Mouse (Mus musculus) heart, embryonic 15.5 days (tissue): Measurements from ENCODE around the gene Lingo3. TPM values are rescaled to one million over a fixed set of nuclear protein-coding genes. Genes with fewer than 3 reads are reported as not detected.

Source experiments
- ATAC-seq: fragments of 200-750 bp; cut with Nextera tagmentation; replicated peaks from 2 replicates; pipeline ENCODE4 v1.8.0; 2017; ENCODE audit warnings: low read depth, moderate TSS enrichment; ENCODE audit not compliant: insufficient number of reproducible peaks, insufficient read depth, low FRiP score
- H3K27ac ChIP-seq: fragments of 300-500 bp; sonication (generic); 2 replicates; pipeline ENCODE4 v1.5.1; 2015; ENCODE audit warnings: mild to moderate bottlenecking, inconsistent platforms
- H3K27me3 ChIP-seq: fragments of 300-500 bp; sonication (generic); 2 replicates; pipeline ENCODE4 v1.6.1; 2015; ENCODE audit warnings: inconsistent platforms
- H3K36me3 ChIP-seq: fragments of 300-500 bp; sonication (generic); 2 replicates; pipeline ENCODE4 v1.6.1; 2015; ENCODE audit warnings: mild to moderate bottlenecking, inconsistent platforms
- H3K4me1 ChIP-seq: fragments of 300-500 bp; sonication (generic); replicated peaks from 2 replicates; pipeline ENCODE4 v1.6.1; 2015; ENCODE audit warnings: inconsistent platforms
- H3K4me2 ChIP-seq: fragments of 300-500 bp; sonication (generic); 2 replicates; pipeline ENCODE4 v1.6.1; 2015; ENCODE audit warnings: inconsistent platforms, mild to moderate bottlenecking, moderate library complexity
- H3K4me3 ChIP-seq: fragments of 300-500 bp; sonication (generic); 2 replicates; pipeline ENCODE4 v1.5.1; 2015; ENCODE audit warnings: mild to moderate bottlenecking, inconsistent platforms
- H3K9ac ChIP-seq: fragments of 300-500 bp; sonication (generic); 2 replicates; pipeline ENCODE4 v1.6.1; 2015; ENCODE audit warnings: mild to moderate bottlenecking, inconsistent platforms
- H3K9me3 ChIP-seq: fragments of 300-500 bp; sonication (generic); replicated peaks from 2 replicates; pipeline ENCODE4 v1.6.1; 2016; ENCODE audit warnings: inconsistent platforms
- WGBS: fragments of 180-500 bp; shearing (Covaris S2); methylation state at CpG from one replicate; pipeline ENCODE4 v1.1.7; 2015; ENCODE audit warnings: mixed read lengths; 5-methylcytosine and 5-hydroxymethylcytosine counted together
- polyA plus RNA-seq: library from polyadenylated mRNA; unstranded; fragments of >200 nt; fragmentation: Nextera tagmentation; extraction: Ambion mirVana; gene quantifications from 2 replicates; pipeline ENCODE4 v1.2.1, GENCODE M21; 2015

The Lingo3 gene
- polyA plus RNA-seq, 1 experiment from 2014 or later, result 0.43 TPM

DNA sequence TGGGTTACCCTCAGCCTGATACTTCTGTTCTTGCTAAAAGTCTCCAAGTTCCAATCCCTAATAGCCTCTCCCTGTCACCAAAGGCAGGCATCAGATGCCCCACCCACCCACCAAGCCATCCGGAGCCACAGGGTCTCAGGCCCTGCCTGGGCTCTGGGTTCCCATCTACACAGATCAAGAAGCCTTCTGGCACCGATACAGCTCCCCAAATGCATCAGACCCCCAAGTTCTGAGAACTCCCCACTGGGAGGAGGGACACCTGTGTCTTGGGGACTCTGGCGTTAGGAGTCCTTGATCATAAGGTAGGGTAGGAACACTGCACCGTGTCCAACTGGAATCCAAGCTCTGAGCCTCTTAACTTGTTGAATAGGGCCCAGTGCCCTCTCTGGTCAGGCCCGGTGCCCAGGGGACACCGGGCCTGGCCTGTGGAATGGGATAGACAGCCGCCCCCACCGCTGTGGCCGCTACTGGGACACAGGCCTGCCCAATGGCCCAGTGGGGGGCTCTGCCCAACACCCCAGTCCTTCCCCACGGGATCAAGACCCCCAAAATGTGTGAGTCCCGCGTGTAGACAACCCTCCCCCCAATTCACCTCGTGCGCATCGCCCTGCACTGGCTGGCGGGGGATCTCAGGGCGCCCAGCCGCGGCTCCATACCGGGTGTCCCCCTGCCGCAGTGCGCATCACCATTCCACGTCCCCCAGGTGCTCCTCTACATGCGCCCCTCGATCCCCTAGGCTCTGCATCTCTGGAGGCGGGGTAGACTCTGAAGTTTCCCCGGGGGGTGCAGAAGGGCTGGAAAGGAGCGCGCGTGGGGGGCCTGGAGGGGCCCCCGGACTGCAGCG lies 530 bp downstream of the Lingo3 start:
- H3K9ac ChIP-seq, result peak overlapping the region; percentile 41; the same call in 1 of the 2 replicates
- H3K4me1 ChIP-seq, result peaks cover 28% of the 10 kb centered on the region
- ATAC-seq, result no peak
- H3K4me2 ChIP-seq, result peak overlapping the region; percentile 85
- H3K4me3 ChIP-seq, result peak overlapping the region; percentile 50
- no peak overlapping the region for H3K27ac ChIP-seq
- H3K27me3 ChIP-seq, result peaks cover 50% of the 10 kb centered on the region
- 10% methylated on average over 32 of the region's 32 CpGs for WGBS
- H3K36me3 ChIP-seq, result no peaks in the 10 kb centered on the region
- H3K9me3 ChIP-seq, result no peaks in the 10 kb centered on the region

DNA sequence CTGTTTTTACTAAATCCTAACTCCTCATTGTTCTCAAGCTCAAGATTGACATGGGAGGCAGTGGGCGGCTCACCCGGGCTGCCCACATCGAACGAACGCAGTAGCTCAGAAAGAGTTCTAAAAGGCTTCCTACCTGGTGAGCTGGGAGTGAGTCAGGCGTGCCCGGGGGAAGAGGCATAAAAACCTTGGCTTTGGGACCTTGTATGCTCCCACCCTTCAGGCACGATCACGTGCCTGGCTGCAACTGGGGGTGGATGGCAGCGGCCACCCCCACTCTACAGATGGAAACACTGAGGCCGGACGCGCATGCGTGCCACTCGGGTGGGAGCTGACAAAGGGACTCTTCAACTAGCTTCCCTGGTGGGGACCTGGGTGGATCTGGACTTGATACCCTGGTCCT lies 1.5 kb downstream of the Lingo3 start:
- Histone ChIP-seq H3K4me3 (no peak overlapping the region), H3K4me1 (peaks cover 36% of the 10 kb centered on the region), H3K27me3 (peaks cover 50% of the 10 kb centered on the region), H3K27ac (no peak overlapping the region), H3K4me2 (no peak overlapping the region), H3K9ac (no peak overlapping the region), H3K36me3 (no peaks in the 10 kb centered on the region), H3K9me3 (no peaks in the 10 kb centered on the region)
- WGBS, result 78% methylated on average over 15 of the region's 15 CpGs
- no peak for ATAC-seq

DNA sequence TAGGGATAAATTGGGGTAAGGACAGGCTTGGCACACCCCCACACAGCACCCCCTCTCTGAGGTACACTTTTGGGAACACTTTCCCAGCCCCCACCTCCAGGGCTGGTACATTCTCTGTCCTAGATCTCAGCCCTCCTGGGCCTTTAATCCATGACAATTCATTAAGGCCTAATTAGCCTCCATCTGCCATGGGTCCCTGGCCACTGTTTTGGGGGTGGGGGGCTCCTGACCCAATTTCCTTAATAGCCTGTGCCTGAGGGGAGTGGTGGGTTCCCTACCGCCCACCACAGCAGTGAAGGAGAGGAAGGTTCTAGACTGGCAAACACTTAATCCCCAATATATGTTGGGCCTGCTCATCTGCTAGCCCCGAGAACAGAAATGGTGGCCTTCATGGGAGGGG lies 2.2 kb downstream of the Lingo3 start:
- Histone ChIP-seq H3K27me3 (peaks cover 55% of the 10 kb centered on the region), H3K4me2 (no peak overlapping the region), H3K9ac (no peak overlapping the region), H3K36me3 (no peaks in the 10 kb centered on the region), H3K4me1 (peaks cover 42% of the 10 kb centered on the region), H3K27ac (no peak overlapping the region), H3K9me3 (no peaks in the 10 kb centered on the region), H3K4me3 (no peak overlapping the region)
- no peak for ATAC-seq
- WGBS, result 75% methylated on average over 2 of the region's 2 CpGs

DNA sequence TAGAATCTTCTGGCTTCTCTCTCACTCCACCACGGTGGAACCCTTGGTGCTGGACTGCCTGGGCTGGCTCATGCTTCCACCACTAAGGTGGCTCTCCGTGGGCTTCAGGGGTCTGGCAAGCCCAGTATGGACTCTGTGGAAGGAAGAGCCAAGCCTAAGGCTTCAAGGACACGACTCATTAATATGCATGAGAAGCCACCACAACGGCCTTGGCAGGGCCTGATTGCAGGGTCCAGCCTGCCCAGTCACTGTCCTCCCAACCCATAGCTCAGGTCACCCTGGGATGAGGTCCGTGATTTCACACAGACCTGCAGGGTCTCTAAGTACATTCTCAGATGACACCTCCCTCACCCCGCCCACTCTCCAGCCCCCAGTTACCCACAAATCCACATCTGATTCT lies 4.0 kb downstream of the Lingo3 start:
- Histone ChIP-seq H3K36me3 (no peaks in the 10 kb centered on the region), H3K4me3 (no peak overlapping the region), H3K4me1 (peaks cover 42% of the 10 kb centered on the region), H3K4me2 (no peak overlapping the region), H3K27me3 (peaks cover 63% of the 10 kb centered on the region), H3K9ac (no peak overlapping the region), H3K9me3 (no peaks in the 10 kb centered on the region), H3K27ac (no peak overlapping the region)
- ATAC-seq, result no peak
- WGBS, result 60% methylated on average over 6 of the region's 6 CpGs

DNA sequence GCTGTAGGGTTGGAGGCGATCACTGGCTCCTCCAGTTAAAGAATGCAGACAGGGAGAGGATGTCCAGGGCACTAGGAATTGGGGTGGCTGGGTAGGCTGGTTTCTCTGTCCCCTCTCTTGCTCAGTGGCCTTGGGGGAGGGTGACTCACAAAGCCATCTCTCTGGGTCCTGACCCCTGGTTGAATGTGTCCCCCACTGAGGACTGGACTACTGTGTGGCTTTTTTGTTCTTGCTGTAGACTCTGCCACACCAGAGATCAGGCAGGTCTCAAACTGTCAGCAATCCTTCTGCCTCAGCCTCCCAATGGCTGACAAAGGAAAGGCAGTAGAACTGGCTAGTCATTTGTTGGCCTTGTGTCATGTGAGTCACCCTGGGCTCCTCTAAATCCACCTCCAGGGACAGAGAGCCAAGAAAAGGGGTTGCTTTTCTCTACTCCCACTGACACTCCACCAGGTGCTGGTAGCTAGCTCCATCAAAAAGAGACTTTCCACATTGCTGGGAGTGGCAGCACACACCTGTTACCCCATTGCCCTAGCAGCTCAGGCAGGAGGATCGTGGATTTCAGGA lies 5.4 kb downstream of the Lingo3 start:
- H3K36me3 ChIP-seq, result no peaks in the 10 kb centered on the region
- H3K4me2 ChIP-seq, result no peak overlapping the region
- no peak overlapping the region for H3K4me3 ChIP-seq
- 58% methylated on average over 2 of the region's 2 CpGs for WGBS
- H3K9ac ChIP-seq, result no peak overlapping the region
- H3K27ac ChIP-seq, result peak overlapping the region; percentile 69
- peak; percentile 14; the same call in 1 of the 2 replicates for ATAC-seq
- peaks cover 63% of the 10 kb centered on the region for H3K27me3 ChIP-seq
- peaks cover 33% of the 10 kb centered on the region for H3K4me1 ChIP-seq
- H3K9me3 ChIP-seq, result no peaks in the 10 kb centered on the region

DNA sequence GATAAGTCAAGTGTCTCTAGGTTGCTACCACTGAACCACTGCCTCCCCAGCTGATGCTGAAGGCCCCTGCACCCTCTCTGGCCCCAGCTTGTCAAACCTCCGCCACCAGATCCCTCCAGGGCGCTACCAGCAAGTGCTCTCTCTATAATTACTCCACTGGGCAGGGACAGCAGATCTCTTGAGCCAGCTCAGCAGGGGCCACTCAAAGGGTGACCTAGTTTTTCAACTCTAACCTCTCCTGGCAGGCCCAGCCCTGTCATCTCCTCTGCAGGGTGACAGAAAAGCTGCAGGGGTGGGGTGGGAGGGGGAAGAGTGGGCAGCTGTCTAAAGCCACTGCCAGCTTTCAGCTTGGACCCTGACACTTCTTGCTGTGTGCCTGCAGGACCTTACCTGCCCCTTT lies 6.0 kb downstream of the Lingo3 start:
- H3K27ac ChIP-seq, result peak overlapping the region; percentile 69
- WGBS, result 18% methylated on average over 2 of the region's 2 CpGs
- peaks cover 31% of the 10 kb centered on the region for H3K4me1 ChIP-seq
- peak; percentile 64; the same call in 1 of the 2 replicates for ATAC-seq
- no peak overlapping the region for H3K4me2 ChIP-seq
- H3K27me3 ChIP-seq, result peaks cover 59% of the 10 kb centered on the region
- no peak overlapping the region for H3K4me3 ChIP-seq
- H3K9ac ChIP-seq, result no peak overlapping the region
- no peaks in the 10 kb centered on the region for H3K9me3 ChIP-seq
- no peaks in the 10 kb centered on the region for H3K36me3 ChIP-seq

DNA sequence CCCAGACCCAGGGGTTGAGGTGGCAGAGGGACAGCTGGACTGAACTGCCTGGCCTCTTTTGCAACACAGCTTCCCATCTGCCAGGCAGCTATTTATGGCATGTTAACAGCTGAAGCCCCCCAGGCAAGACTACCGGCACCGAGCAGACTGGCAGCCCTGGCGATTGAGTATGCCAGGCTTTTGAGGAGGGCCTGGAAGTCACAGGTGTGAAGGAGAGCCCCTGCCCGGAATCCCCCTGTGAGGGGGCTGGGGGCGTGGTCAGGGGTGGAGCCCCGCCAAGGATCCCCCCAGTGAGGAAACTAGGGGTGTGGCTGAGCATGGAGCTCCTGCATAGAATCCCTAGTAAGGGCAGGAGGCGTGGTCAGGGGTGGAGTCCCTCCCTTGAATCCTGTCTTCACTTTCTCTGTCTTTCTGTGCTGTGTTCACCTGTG lies 6.9 kb downstream of the Lingo3 start:
- Histone ChIP-seq H3K9me3 (no peaks in the 10 kb centered on the region), H3K27me3 (peaks cover 51% of the 10 kb centered on the region), H3K36me3 (no peaks in the 10 kb centered on the region), H3K9ac (no peak overlapping the region), H3K4me2 (peak overlapping the region; percentile 15; the same call in 1 of the 2 replicates), H3K27ac (no peak overlapping the region), H3K4me3 (no peak overlapping the region), H3K4me1 (peaks cover 31% of the 10 kb centered on the region)
- 36% methylated on average over 7 of the region's 7 CpGs for WGBS
- no peak for ATAC-seq

DNA sequence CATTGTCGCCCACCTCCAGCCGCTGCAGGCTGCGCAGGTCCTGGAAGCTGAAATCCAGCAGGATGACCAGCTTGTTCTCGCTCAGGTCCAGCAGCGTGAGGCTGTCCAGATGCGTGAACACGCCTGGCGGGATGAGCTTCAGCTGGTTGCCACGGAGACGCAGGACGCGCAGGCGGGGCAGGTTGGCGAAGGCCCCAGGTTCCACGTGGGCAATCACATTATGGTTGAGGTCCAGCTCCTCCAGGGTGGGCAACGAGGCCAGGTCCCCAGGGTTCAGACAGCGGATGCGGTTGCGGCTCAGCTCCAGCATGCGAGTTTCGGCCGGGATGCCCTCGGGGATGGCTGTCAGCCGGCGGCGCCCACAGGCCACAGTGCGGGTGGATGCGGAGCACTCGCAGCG lies 8.2 kb downstream of the Lingo3 start:
- no peak overlapping the region for H3K4me3 ChIP-seq
- no peak for ATAC-seq

DNA sequence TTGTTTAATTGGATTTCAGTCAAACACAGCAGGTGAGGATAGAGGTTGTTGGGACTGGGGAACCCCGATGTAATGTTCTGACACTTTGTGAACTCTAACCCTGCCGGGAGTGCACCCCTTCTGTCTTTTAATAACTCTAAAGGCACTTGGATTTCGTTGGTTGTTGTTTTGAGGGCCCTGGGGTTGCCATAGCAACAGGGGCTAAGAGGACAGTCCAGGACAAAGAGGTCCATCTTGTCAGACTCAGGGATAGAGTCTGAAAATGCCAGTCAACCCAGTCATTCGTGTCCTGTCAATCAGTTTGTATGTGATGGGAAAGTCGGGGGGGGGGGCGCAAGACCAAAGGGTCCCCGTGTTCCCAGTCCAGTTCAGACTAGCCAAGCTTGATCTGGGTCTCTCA lies 11.0 kb downstream of the Lingo3 start:
- H3K4me2 ChIP-seq, result no peak overlapping the region
- no peak for ATAC-seq
- WGBS, result 66% methylated on average over 7 of the region's 7 CpGs
- H3K27ac ChIP-seq, result no peak overlapping the region
- H3K4me3 ChIP-seq, result no peak overlapping the region
- peaks cover 19% of the 10 kb centered on the region for H3K36me3 ChIP-seq
- no peak overlapping the region for H3K9ac ChIP-seq
- no peaks in the 10 kb centered on the region for H3K9me3 ChIP-seq
- peaks cover 54% of the 10 kb centered on the region for H3K4me1 ChIP-seq
- peaks cover 40% of the 10 kb centered on the region for H3K27me3 ChIP-seq

More for the DNA sequence above, 8.2 kb downstream of the Lingo3 start:
- Histone ChIP-seq H3K27ac (no peak overlapping the region), H3K36me3 (peaks cover 5% of the 10 kb centered on the region; the same call in 1 of the 2 replicates), H3K9ac (no peak overlapping the region), H3K9me3 (no peaks in the 10 kb centered on the region), H3K4me1 (peaks cover 40% of the 10 kb centered on the region), H3K4me2 (no peak overlapping the region), H3K27me3 (peaks cover 42% of the 10 kb centered on the region)
- whole genome bisulfite sequencing, result 57% methylated on average over 30 of the region's 30 CpGs

DNA sequence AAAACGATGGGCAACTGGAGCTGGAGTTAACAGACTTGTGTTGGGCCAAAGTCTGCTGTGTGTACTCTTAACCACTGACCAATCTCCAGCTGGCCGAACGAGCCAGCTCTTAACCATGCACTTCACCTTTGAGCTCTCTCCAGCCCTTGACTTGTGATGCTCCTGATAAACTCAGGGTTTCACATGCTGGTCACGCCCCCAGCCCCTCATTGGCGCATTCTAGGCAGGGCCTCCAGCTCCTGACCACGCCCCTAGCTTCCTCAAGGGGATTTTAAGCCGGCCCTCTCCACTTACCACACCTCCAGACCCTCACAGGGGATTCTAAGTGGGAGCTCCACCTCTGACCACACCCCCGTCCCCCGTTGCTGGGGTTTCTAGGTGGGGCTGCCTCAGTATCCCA lies 12.7 kb downstream of the Lingo3 start:
- H3K9ac ChIP-seq, result no peak overlapping the region
- no peaks in the 10 kb centered on the region for H3K9me3 ChIP-seq
- no peak overlapping the region for H3K4me2 ChIP-seq
- peaks cover 47% of the 10 kb centered on the region for H3K4me1 ChIP-seq
- no peak for ATAC-seq
- 9% methylated on average over 9 of the region's 9 CpGs for WGBS
- H3K4me3 ChIP-seq, result no peak overlapping the region
- H3K27me3 ChIP-seq, result peaks cover 30% of the 10 kb centered on the region
- peaks cover 19% of the 10 kb centered on the region for H3K36me3 ChIP-seq
- H3K27ac ChIP-seq, result no peak overlapping the region

DNA sequence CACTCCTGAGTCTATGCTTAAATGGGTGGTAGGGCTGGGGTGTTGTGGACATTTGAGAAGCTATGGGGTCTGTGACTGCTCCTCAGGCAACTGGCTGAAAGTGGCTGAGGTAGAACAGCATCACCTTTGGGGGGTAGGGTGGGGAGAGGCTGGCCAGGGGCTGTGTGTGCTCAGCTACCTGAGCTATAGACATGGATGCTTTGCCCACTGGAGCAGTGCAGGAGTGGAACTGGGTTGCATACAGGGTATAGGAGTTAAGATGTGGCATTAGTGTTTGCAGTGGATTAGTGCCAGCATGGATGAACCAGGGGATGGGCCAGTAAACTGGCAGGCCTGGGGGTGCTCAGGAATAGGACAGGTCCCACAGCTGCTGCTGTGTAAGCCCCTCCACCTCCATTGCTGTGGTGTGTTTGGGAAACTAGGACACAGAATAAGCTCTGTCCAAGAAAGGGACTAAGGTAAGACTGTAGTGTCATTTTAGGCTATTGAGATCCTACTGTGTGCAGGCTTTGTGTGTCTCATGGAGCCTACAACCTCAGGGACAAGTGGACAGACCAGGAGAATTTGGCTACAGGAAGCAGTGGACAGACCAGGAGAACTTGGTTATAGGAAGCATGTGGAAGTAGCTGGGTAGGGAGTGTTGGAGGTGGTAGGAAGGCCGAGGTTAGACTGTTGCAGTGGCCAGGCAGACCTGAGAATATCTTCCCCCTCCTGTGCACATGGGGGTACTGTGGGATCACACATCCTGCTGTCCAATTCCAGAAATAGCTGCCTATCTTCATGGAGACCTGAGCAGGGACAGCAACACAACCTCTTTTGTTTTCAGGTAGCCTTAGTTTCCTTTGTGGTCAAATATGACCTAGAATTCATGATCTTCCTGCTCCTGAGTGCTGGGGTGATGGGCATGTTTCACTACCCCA lies 14.2 kb downstream of the Lingo3 start:
- peaks cover 15% of the 10 kb centered on the region for H3K27me3 ChIP-seq
- 30% methylated on average over 1 of the region's 1 CpGs for WGBS
- H3K27ac ChIP-seq, result no peak overlapping the region
- H3K4me1 ChIP-seq, result peaks cover 42% of the 10 kb centered on the region
- no peak overlapping the region for H3K9ac ChIP-seq
- H3K36me3 ChIP-seq, result peaks cover 19% of the 10 kb centered on the region
- no peak overlapping the region for H3K4me2 ChIP-seq
- no peak for ATAC-seq
- H3K4me3 ChIP-seq, result no peak overlapping the region
- no peaks in the 10 kb centered on the region for H3K9me3 ChIP-seq
